Mouse (Mus musculus) E14TG2a.4 (cell line): ENCODE measurements around the gene Ptges3.

Experiments
- CTCF ChIP-seq: conservative IDR thresholded peaks from 2 replicates; pipeline ENCODE4 v1.5.1; 2014; ENCODE audit warnings: low read length
- NANOG ChIP-seq: IDR thresholded peaks from 2 replicates; pipeline ENCODE4 v1.6.1; 2014; ENCODE audit warnings: borderline replicate concordance, low read length, mixed read lengths

- TF ChIP-seq CTCF = peak; percentile 12; the same call in 1 of the 2 replicates
- TF ChIP-seq NANOG = no peak
Measured at GRCm38 (mm10) chr10:128092506-128093495, 34.0 kb downstream of the Ptges3 start.
